Mouse (Mus musculus) kidney, postnatal 0 days (tissue): ENCODE results near the gene Sbf2. TPM values are rescaled to one million over a fixed set of nuclear protein-coding genes. Genes with fewer than 3 reads are reported as not detected.

Experiments
- ATAC-seq: fragments of 200-750 bp; cut with Nextera tagmentation; replicated peaks from 2 replicates; pipeline ENCODE4 v1.8.0; 2017; ENCODE audit warnings: low read depth, moderate number of reproducible peaks, moderate TSS enrichment, moderate library complexity; ENCODE audit not compliant: low FRiP score
- DNase-seq: peaks from one replicate; pipeline ENCODE4 v3.0.0-alpha.2; 2016; ENCODE audit warnings: low spot score
- H3K27ac ChIP-seq: fragments of 300-500 bp; sonication (generic); 2 replicates; pipeline ENCODE4 v1.5.1; 2014; ENCODE audit warnings: mild to moderate bottlenecking
- H3K27me3 ChIP-seq: fragments of 300-500 bp; sonication (generic); 2 replicates; pipeline ENCODE4 v1.6.1; 2014; ENCODE audit warnings: low read length, mixed read lengths; ENCODE audit not compliant: insufficient read depth
- H3K36me3 ChIP-seq: fragments of 300-500 bp; sonication (generic); 2 replicates; pipeline ENCODE4 v1.6.1; 2014; ENCODE audit warnings: low read length, mixed read lengths; ENCODE audit not compliant: insufficient read depth
- H3K4me1 ChIP-seq: fragments of 300-500 bp; sonication (generic); replicated peaks from 2 replicates; pipeline ENCODE4 v1.6.1; 2014; ENCODE audit warnings: antibody characterized with exemption, low read length, mixed read lengths; ENCODE audit not compliant: insufficient read depth
- H3K4me2 ChIP-seq: fragments of 300-500 bp; sonication (generic); 2 replicates; pipeline ENCODE4 v1.6.1; 2014; ENCODE audit warnings: mild to moderate bottlenecking, low read length, moderate library complexity, mixed read lengths
- H3K4me3 ChIP-seq: fragments of 300-500 bp; sonication (generic); replicated peaks from 2 replicates; pipeline ENCODE4 v1.5.1; 2014; ENCODE audit warnings: low read depth, low read length
- H3K9ac ChIP-seq: fragments of 300-500 bp; sonication (generic); 2 replicates; pipeline ENCODE4 v1.6.1; 2014; ENCODE audit warnings: low read depth, low read length
- H3K9me3 ChIP-seq: fragments of 300-500 bp; sonication (generic); replicated peaks from 2 replicates; pipeline ENCODE4 v1.6.1; 2016; ENCODE audit warnings: low read length, inconsistent platforms, mixed read lengths
- CTCF ChIP-seq: IDR thresholded peaks from 2 replicates; pipeline ENCODE4 v1.5.1; 2016; ENCODE audit warnings: antibody characterized with exemption, low read depth, mild to moderate bottlenecking, moderate library complexity
- WGBS: fragments of 180-500 bp; shearing (Covaris S2); extraction: QIAGEN DNeasy Blood & Tissue Kit; methylation state at CpG from one replicate; pipeline ENCODE4 v1.1.7; 2014; 5-methylcytosine and 5-hydroxymethylcytosine counted together
- polyA plus RNA-seq: library from polyadenylated mRNA; unstranded; fragments of >200 nt; fragmentation: Nextera tagmentation; extraction: Ambion mirVana; gene quantifications from 2 replicates; pipeline ENCODE4 v1.2.1, GENCODE M21; 2015

Gene Sbf2
- polyA plus RNA-seq, 1 experiment from 2014 or later: 27.5 TPM

DNA sequence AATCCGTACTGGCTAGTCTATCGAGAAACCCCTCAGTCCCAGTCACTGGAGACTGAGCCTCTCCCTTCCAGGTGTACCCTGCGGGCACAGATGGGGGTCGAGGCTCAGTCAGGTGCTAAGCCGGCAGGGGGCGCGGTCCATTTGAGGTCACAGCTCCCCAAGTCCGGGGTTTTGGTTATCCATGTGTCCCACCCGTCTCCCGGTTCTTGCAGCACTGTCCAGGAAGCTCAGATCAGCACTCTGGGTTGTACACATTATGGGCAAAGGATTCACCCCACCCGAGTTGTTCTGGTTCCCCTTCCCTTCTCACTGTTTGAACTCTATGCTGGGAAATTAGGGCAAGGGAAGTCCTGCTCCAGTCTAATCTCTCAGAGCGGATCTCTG lies 12.4 kb upstream of the Sbf2 start:
- ATAC-seq: no peak
- no peak for DNase-seq

DNA sequence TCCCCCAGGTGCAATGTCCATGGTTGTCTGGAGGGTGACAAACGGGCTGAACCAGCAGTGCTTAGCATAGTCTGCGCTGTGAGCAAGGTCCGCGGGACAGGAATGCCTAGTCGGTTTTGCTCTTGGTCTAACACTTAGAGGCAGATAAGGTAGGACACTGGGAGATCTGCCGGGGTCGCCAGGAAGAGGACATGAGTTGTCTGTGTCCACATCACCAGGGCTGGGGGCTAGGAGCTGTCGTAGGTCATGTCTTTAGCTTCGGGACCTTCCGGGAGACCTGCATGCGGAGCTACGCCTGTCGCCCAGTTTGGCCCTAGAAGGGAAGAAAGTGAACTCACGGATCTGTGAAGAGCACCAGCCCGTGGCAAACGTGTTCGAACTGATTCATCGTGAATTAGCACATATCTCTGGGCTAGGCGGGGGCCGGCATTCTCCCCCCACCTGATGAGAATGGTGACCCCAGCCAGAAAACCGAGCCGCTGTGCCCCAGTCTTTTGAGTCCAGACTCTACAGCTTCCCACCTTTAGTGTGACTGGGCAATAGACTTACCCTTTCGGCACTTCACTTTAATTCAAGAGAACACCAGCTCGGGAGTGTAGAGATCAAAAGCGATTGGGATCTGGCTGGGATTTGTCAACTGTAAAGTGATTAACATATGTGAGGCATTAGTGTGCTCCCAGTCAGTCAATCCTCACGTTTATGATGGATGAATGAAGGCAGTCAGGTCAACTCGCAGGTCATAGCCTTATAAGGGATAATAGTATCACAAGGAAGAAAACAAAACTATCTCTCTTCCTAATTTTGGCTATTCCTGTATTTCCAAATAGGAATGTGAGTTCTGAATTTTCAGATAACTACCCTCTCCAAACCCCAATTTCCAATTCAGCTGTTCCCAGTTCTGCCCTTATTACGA lies 11.7 kb upstream of the Sbf2 start:
- H3K4me3 ChIP-seq: peak overlapping the region; percentile 53
- no peak for DNase-seq
- H3K4me1 ChIP-seq: peaks cover 15% of the 10 kb centered on the region; the same call in 1 of the 2 replicates
- WGBS: 9% methylated on average over 28 of the region's 28 CpGs
- H3K4me2 ChIP-seq: peak overlapping the region; percentile 85
- no peak overlapping the region for H3K27ac ChIP-seq
- no peaks in the 10 kb centered on the region for H3K36me3 ChIP-seq
- ATAC-seq: no peak; the same call in 1 of the 2 replicates
- no peak for TF ChIP-seq CTCF
- H3K9me3 ChIP-seq: no peaks in the 10 kb centered on the region
- H3K9ac ChIP-seq: peak overlapping the region; percentile 14; the same call in 1 of the 2 replicates
- no peaks in the 10 kb centered on the region for H3K27me3 ChIP-seq

More for the DNA sequence above, 12.4 kb upstream of the Sbf2 start:
- H3K4me2 ChIP-seq: peak overlapping the region; percentile 85
- H3K4me3 ChIP-seq: peak overlapping the region; percentile 53; the same call in 1 of the 2 replicates
- H3K9me3 ChIP-seq: no peaks in the 10 kb centered on the region
- H3K36me3 ChIP-seq: no peaks in the 10 kb centered on the region
- TF ChIP-seq CTCF: peak; percentile 46
- no peaks in the 10 kb centered on the region for H3K27me3 ChIP-seq
- no peak overlapping the region for H3K9ac ChIP-seq
- H3K27ac ChIP-seq: no peak overlapping the region
- H3K4me1 ChIP-seq: peaks cover 15% of the 10 kb centered on the region; the same call in 1 of the 2 replicates
- 1% methylated on average over 12 of the region's 12 CpGs for WGBS

DNA sequence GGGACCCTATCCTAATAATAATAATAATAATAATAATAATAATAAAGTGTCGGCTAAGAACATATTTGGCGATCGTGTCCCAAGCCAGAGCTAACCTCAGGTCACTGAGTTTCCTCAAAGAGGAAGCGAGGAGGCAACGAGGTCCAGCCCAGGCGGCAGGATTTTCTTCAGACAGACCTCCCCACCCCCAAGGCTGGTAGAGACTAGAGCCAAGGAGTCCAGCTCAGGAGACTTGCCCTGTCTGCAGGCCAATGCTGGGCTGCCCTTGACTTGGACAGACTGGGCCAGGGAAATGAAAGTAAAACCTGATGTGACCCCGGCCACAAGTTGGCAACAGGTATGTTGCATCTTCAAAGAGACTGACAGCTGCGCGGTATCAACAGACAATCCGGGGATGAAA lies 10.8 kb upstream of the Sbf2 start:
- Histone ChIP-seq H3K27me3 (no peaks in the 10 kb centered on the region), H3K27ac (no peak overlapping the region), H3K4me1 (peaks cover 15% of the 10 kb centered on the region; the same call in 1 of the 2 replicates), H3K9ac (no peak overlapping the region), H3K9me3 (no peaks in the 10 kb centered on the region), H3K36me3 (no peaks in the 10 kb centered on the region), H3K4me3 (peak overlapping the region; percentile 24), H3K4me2 (peak overlapping the region; percentile 85)
- no peak for TF ChIP-seq CTCF
- DNase-seq: no peak
- no peak for ATAC-seq
- 55% methylated on average over 10 of the region's 10 CpGs for WGBS

DNA sequence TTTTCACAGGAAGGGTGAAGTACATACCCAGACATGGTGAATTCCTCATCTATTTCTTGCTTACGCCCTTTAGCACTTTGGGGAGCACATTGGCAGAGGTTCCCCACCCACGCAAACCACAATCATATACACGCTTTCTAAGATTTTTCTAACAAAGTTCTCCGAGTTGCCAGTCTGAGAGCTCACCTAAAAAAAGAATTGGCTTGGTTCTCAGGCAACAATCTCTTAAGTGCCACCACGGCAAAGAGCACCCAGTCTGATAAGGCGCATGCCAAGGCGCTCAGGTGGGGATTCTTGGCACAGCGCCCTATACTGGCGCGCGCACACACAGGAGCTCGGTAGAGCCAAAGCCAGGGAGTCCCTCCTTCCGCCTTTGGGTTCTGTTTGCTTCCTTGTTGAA lies 10.2 kb upstream of the Sbf2 start:
- H3K4me2 ChIP-seq: no peak overlapping the region
- H3K27me3 ChIP-seq: no peaks in the 10 kb centered on the region
- H3K9ac ChIP-seq: no peak overlapping the region
- WGBS: 82% methylated on average over 13 of the region's 13 CpGs
- H3K9me3 ChIP-seq: no peaks in the 10 kb centered on the region
- DNase-seq: no peak
- H3K4me1 ChIP-seq: peaks cover 15% of the 10 kb centered on the region; the same call in 1 of the 2 replicates
- ATAC-seq: no peak
- no peak for TF ChIP-seq CTCF
- no peaks in the 10 kb centered on the region for H3K36me3 ChIP-seq
- H3K4me3 ChIP-seq: no peak overlapping the region
- no peak overlapping the region for H3K27ac ChIP-seq

DNA sequence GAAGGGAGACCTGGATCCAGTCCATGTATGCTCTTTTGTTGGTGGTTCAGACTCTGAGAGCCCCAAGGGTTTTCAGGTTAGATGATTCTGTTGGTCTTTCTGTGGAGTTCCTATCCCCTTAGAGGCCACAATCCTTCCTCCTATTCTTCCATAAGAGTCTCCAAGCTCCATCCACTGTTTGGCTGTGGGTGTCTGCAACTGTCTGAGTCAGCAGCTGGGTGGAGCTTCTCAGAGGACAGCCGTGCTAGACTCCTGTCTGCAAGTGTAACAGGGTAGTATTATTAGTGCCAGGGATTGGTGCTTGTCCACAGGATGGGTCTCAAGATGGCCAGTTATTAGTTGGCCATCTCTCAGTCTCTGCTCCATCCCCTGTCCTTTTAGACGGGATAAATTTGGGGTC lies 9.3 kb upstream of the Sbf2 start:
- H3K9ac ChIP-seq: no peak overlapping the region
- no peak for TF ChIP-seq CTCF
- no peak overlapping the region for H3K27ac ChIP-seq
- H3K4me2 ChIP-seq: no peak overlapping the region
- no peaks in the 10 kb centered on the region for H3K27me3 ChIP-seq
- H3K4me3 ChIP-seq: no peak overlapping the region
- no peaks in the 10 kb centered on the region for H3K9me3 ChIP-seq
- 59% methylated on average over 2 of the region's 2 CpGs for WGBS
- ATAC-seq (no peak), DNase-seq (no peak)
- H3K4me1 ChIP-seq: peaks cover 15% of the 10 kb centered on the region; the same call in 1 of the 2 replicates
- no peaks in the 10 kb centered on the region for H3K36me3 ChIP-seq

DNA sequence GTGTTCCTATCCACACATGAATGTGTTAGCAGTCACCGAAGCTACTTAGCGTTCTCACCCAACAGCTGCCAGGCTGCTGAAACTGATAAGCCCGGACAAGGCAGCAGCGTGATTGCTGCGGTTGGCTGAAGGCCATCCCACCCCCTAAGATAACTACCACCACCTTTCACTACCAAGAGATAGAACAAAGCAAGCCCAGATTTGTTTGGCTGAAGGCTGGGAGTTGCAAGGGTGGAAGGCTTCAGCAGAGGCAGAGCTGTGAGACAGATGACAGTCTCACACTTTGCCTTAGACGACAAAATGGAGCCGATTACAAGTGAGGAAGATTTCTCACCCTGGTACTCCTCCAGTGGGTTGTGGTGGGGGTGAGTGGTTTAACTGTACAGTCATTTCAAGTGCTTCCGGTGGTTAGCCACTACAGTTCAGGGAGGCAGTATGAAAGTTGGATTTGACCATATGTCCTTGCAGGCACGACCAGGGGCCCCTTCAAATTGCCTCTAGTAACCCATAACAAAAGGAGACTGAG lies 4.4 kb upstream of the Sbf2 start:
- WGBS: 35% methylated on average over 9 of the region's 9 CpGs
- DNase-seq: no peak
- no peaks in the 10 kb centered on the region for H3K9me3 ChIP-seq
- no peak for ATAC-seq
- no peak overlapping the region for H3K4me2 ChIP-seq
- H3K4me3 ChIP-seq: no peak overlapping the region
- H3K27me3 ChIP-seq: no peaks in the 10 kb centered on the region
- H3K4me1 ChIP-seq: peaks cover 8% of the 10 kb centered on the region; the same call in 1 of the 2 replicates
- H3K27ac ChIP-seq: no peak overlapping the region
- no peak overlapping the region for H3K9ac ChIP-seq
- no peak for TF ChIP-seq CTCF
- no peaks in the 10 kb centered on the region for H3K36me3 ChIP-seq
